Mouse (Mus musculus) lung, postnatal 0 days (tissue): Measurements from ENCODE around the gene Guca2b.

Experiments
- CTCF ChIP-seq: IDR thresholded peaks from 2 replicates; pipeline ENCODE4 v1.5.1; 2016; ENCODE audit warnings: antibody characterized with exemption, mild to moderate bottlenecking
- EP300 ChIP-seq: IDR thresholded peaks from 2 replicates; pipeline ENCODE4 v1.6.1; 2016; ENCODE audit warnings: antibody characterized with exemption, mild to moderate bottlenecking, control low read depth

DNA sequence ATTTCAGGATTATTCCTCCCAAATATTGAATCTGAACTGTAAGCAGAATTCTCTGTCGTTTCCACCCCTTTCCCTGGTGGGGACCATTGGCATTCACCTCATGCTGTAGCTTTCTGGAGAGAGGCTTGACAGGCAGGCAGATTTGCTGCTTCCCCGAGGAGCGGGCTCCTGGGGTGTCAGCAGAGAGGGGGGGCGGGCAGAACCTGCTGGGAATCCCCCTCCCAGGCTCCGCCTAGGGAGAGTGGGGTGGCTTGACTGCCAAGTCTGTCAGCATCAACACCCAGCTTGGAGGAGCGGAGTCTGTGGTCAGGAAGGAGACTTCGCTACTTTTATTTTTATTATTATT, 11.4 kb upstream of the Guca2b start:
- no peak for TF ChIP-seq EP300
- TF ChIP-seq CTCF = no peak
